Mouse (Mus musculus) heart, adult 2 months (tissue): ENCODE measurements around the gene 1700016H13Rik.

Experiments used
- CTCF ChIP-seq: fragments of 200-600 bp; IDR thresholded peaks from 2 replicates; pipeline ENCODE4 v1.8.1; 2022; ENCODE audit warnings: antibody characterized with exemption, mild to moderate bottlenecking, moderate library complexity
- POLR2A ChIP-seq: fragments of 200-500 bp; IDR thresholded peaks from 2 replicates; pipeline ENCODE4 v1.6.1; 2011; ENCODE audit warnings: mild to moderate bottlenecking, low read depth, low read length, control low read depth; ENCODE audit not compliant: insufficient read depth

- TF ChIP-seq CTCF (no peak), POLR2A (no peak)
These were observed 26.0 kb upstream of the 1700016H13Rik start for GRCm38 (mm10) chr5:103681824-103682223.
